Mouse (Mus musculus) thymus, adult 2 months (tissue): ENCODE data around the gene Pan3. TPM values are rescaled to one million over a fixed set of nuclear protein-coding genes. Genes with fewer than 3 reads are reported as not detected.

Experiments
- DNase-seq: peaks from one replicate; pipeline ENCODE4 v3.0.0; 2021
- H3K27ac ChIP-seq: fragments of 200-500 bp; 2 replicates; pipeline ENCODE4 v1.5.1; 2012; ENCODE audit warnings: low read length, control low read depth; ENCODE audit not compliant: control insufficient read depth, insufficient read depth
- H3K27me3 ChIP-seq: fragments of 200-500 bp; 2 replicates; pipeline ENCODE4 v1.6.1; 2012; ENCODE audit warnings: mild to moderate bottlenecking, low read length, moderate library complexity, mixed read lengths; ENCODE audit not compliant: control insufficient read depth, insufficient read depth
- H3K36me3 ChIP-seq: fragments of 200-500 bp; 2 replicates; pipeline ENCODE4 v1.6.1; 2012; ENCODE audit warnings: mild to moderate bottlenecking, low read length, moderate library complexity; ENCODE audit not compliant: control insufficient read depth, insufficient read depth
- H3K4me1 ChIP-seq: fragments of 200-500 bp; replicated peaks from 2 replicates; pipeline ENCODE4 v1.6.1; 2012; ENCODE audit warnings: low read length; ENCODE audit not compliant: control insufficient read depth, insufficient read depth
- H3K4me3 ChIP-seq: fragments of 200-500 bp; 2 replicates; pipeline ENCODE4 v1.5.1; 2012; ENCODE audit warnings: mild to moderate bottlenecking, low read length, control low read depth, moderate library complexity; ENCODE audit not compliant: control insufficient read depth, insufficient read depth
- CTCF ChIP-seq: fragments of 200-500 bp; IDR thresholded peaks from 2 replicates; pipeline ENCODE4 v1.5.1; 2012; ENCODE audit warnings: mild to moderate bottlenecking, control low read depth, low read length, moderate library complexity, borderline replicate concordance; ENCODE audit not compliant: control insufficient read depth, poor library complexity, insufficient read depth; ENCODE audit errors: extremely low read depth
- POLR2A ChIP-seq: fragments of 200-500 bp; IDR thresholded peaks from 2 replicates; pipeline ENCODE4 v1.6.1; 2012; ENCODE audit warnings: mild to moderate bottlenecking, low read length, control low read depth, moderate library complexity; ENCODE audit not compliant: control insufficient read depth, poor library complexity, insufficient read depth; ENCODE audit errors: extremely low read depth
- WGBS: fragments of 180-500 bp; shearing (Covaris S2); methylation state at CpG from one replicate; pipeline ENCODE4 v1.1.7; 2018; 5-methylcytosine and 5-hydroxymethylcytosine counted together
- polyA plus RNA-seq: library from polyadenylated mRNA; depleted of rRNA; stranded (reverse); fragments of >200 nt; gene quantifications from 2 replicates; pipeline ENCODE4 v1.2.3, GENCODE M21; 2012

Pan3 gene
- polyA plus RNA-seq, 1 experiment, result 152 TPM

DNA sequence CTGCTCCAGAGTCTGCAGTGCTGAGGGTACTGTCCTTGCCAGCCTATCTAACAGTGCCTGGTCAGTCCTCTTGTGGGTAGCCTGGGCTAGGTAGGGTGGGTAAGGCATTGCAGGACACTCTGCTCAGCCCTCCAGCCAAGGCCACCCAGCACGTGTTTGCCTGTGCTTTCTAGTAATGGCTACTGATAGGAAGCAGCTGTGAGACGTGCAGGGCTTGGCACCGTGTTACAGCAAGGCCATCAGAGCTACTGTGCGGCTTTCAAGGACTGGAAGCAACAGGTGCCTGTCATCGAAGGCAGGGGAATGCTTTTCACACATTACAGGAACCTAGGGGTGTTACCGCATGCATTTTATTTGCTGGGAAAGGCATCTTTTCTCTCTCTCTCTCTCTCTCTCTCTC, 147.0 kb downstream of the Pan3 start:
- TF ChIP-seq CTCF (no peak), POLR2A (no peak)
- WGBS, result 87% methylated on average over 6 of the region's 6 CpGs
- H3K4me3 ChIP-seq, result no peak overlapping the region
- H3K27ac ChIP-seq, result no peak overlapping the region
- no peaks in the 10 kb centered on the region for H3K27me3 ChIP-seq
- H3K36me3 ChIP-seq, result no peaks in the 10 kb centered on the region
- DNase-seq, result no peak
- no peaks in the 10 kb centered on the region for H3K4me1 ChIP-seq

DNA sequence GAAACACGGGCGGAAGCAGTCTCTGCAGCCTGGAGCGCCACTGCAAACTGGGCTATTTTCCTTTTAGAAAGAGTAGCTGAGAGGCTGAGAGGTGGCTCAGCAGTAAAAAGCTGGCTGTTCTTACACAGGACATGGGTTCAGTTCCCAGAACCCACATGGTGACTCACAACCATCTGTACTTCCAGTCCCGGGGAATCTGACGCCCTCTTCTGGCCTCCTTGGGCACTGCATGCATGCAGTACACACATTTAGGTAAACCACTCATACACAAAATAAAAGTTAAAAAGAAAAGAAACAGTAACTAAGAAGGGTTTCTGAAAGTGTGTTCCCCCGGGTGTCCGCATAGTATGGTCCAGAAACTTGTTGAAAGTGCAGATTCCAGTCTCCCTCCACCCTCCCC, 149.2 kb downstream of the Pan3 start:
- H3K4me3 ChIP-seq, result no peak overlapping the region
- H3K27ac ChIP-seq, result no peak overlapping the region
- no peaks in the 10 kb centered on the region for H3K36me3 ChIP-seq
- no peak for DNase-seq
- no peaks in the 10 kb centered on the region for H3K27me3 ChIP-seq
- TF ChIP-seq POLR2A (no peak), CTCF (no peak)
- 98% methylated on average over 7 of the region's 7 CpGs for WGBS
- no peaks in the 10 kb centered on the region for H3K4me1 ChIP-seq

DNA sequence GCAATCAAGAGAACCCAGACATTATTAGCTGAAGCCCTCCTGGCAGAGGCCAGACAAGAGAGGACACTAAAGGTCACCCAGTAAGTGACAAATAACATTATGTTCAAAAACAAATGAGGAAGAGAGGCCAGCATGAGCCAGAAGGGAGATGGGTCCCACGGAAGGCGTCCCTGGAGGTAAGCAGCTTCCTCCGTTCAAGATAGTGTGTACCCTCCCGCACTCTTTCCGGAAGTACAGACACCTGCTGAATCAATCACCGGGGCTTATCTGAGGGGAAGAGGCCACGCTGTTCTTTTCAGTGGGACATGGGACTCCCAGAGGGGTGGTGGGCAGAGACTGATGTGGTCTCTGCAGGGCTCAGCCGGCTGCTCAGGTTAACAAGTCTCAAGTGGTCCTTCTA, 149.7 kb downstream of the Pan3 start:
- H3K27me3 ChIP-seq, result no peaks in the 10 kb centered on the region
- no peak for DNase-seq
- 93% methylated on average over 8 of the region's 8 CpGs for WGBS
- no peaks in the 10 kb centered on the region for H3K4me1 ChIP-seq
- H3K27ac ChIP-seq, result no peak overlapping the region
- H3K36me3 ChIP-seq, result no peaks in the 10 kb centered on the region
- no peak for TF ChIP-seq POLR2A
- no peak for TF ChIP-seq CTCF
- H3K4me3 ChIP-seq, result no peak overlapping the region

DNA sequence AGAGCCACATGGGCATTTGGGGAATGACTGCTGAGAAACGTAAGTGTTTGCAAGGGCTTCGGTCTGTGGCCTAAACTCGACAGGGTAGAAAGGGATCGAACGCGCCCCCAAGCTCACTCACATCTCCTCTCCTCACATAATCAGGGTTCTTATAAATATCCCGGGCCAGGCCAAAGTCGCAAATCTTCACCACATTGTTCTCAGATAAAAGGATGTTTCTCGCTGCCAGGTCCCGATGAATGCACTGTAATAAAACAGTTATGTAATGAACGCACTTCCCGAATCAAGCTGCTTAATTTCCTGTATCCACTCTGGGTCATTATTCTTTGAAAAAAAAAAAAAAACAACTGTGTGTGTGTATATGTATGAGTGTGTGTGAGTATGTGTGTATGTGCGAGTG, 150.2 kb downstream of the Pan3 start:
- Histone ChIP-seq H3K27me3 (no peaks in the 10 kb centered on the region), H3K4me1 (no peaks in the 10 kb centered on the region), H3K36me3 (no peaks in the 10 kb centered on the region), H3K4me3 (no peak overlapping the region), H3K27ac (no peak overlapping the region)
- WGBS, result 94% methylated on average over 13 of the region's 13 CpGs
- no peak for DNase-seq
- no peak for TF ChIP-seq POLR2A
- TF ChIP-seq CTCF, result no peak

DNA sequence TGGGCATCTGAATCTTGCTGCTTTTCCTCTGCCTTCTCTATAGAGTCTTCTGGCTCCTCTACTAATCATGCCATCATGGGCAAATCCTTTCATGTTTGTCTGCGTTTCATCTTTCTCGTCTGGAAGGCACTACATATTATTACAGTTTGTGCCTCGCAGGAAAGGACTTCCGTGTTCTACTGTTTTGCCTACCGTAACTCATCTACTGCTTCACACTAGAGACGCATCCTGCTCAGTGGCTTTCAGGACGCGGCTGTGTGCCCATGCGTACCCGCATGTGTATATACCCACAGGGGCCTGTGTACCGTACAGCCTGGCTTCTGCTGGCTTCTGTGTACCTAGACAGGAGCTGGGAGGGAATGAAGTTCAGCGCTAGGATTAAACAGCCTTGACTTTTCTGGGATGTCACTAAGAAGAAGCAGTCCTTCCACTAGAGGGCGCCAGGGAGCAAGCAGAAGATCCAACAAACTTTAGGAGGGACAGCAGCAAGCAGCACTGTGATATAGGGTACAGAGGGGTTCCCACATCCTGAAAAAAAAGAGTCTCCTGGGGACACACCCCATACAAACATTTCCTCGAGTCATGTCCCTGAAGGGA, 153.8 kb downstream of the Pan3 start:
- WGBS, result 23% methylated on average over 14 of the region's 14 CpGs
- TF ChIP-seq POLR2A, result no peak
- TF ChIP-seq CTCF, result peak; percentile 93
- Histone ChIP-seq H3K4me3 (peak overlapping the region; percentile 22; the same call in 1 of the 2 replicates), H3K27ac (no peak overlapping the region), H3K36me3 (no peaks in the 10 kb centered on the region), H3K4me1 (no peaks in the 10 kb centered on the region), H3K27me3 (no peaks in the 10 kb centered on the region)
- DNase-seq, result peak; percentile 74

DNA sequence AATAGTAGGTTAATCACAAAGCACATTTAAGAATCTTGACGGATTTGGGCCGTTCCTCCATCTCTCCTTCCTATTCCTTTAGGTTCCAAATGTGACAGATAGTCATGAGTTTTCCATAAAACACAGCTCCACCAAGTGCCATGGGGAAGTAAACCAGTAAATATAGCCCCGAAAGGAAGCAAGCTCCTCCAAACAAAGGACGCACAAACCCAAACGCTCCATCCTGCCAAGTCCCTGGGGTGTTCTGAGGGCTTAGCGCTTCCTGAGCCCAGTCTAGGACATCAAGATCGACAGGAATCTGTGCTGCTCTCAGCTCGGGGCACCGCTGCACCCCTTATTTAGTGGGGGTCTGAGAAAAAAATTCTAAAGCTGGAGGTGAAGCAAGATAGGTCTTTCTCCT, 154.7 kb downstream of the Pan3 start:
- Histone ChIP-seq H3K4me3 (no peak overlapping the region), H3K36me3 (no peaks in the 10 kb centered on the region), H3K27ac (no peak overlapping the region), H3K4me1 (no peaks in the 10 kb centered on the region), H3K27me3 (no peaks in the 10 kb centered on the region)
- DNase-seq, result no peak
- TF ChIP-seq POLR2A, result no peak
- 68% methylated on average over 9 of the region's 9 CpGs for WGBS

DNA sequence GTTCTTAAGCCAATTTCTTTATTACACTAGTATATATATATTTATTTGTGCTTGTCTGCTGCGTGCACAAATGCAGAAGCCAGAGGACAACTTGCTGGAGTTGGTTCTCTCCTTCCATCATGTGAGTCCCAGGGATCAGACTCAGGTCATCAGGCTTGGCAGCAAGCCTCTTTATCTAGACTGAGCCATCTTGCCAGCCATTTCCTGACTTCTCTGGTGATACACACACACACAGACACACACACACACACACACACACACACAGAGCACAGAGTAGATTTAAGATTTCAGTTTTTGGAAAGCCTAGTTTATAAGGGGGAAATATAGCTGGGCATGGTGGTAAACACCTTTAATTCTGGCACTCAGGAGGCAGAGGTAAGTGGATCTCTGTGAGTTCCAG, 155.1 kb downstream of the Pan3 start:
- Histone ChIP-seq H3K27me3 (no peaks in the 10 kb centered on the region), H3K4me3 (no peak overlapping the region), H3K27ac (no peak overlapping the region), H3K36me3 (no peaks in the 10 kb centered on the region), H3K4me1 (no peaks in the 10 kb centered on the region)
- no peak for DNase-seq
- WGBS, result 24% methylated on average over 1 of the region's 1 CpGs
- TF ChIP-seq POLR2A (no peak), CTCF (no peak)
